Mouse (Mus musculus) lung, postnatal 25 days (tissue): ENCODE results near the gene Rab6b.
"Not testable (repeated sequence)": the region's sequence is repeated elsewhere in the genome, so short reads cannot be mapped to it uniquely, and the experiment has no call there.

Experiments
- DNase-seq: peaks from one replicate; pipeline ENCODE4 v3.0.0; 2022; ENCODE audit warnings: low spot score

Rab6b gene

GRCm38 (mm10) chr9:103143881-103144280, 32.3 kb downstream of the Rab6b start:
- no peak for DNase-seq

GRCm38 (mm10) chr9:103145351-103145750, 33.8 kb downstream of the Rab6b start:
- no peak for DNase-seq

GRCm38 (mm10) chr9:103146257-103146656, 34.7 kb downstream of the Rab6b start:
- no peak for DNase-seq

- no peak for DNase-seq
These were observed 35.1 kb downstream of the Rab6b start for GRCm38 (mm10) chr9:103146703-103147102.

- DNase-seq, result no peak
These were observed 35.5 kb downstream of the Rab6b start for GRCm38 (mm10) chr9:103147103-103147502.

- no peak for DNase-seq
These were observed 37.6 kb downstream of the Rab6b start for GRCm38 (mm10) chr9:103149074-103149799.

GRCm38 (mm10) chr9:103153286-103153685, 41.7 kb downstream of the Rab6b start:
- DNase-seq, result no peak

- DNase-seq, result no peak
These were observed 43.0 kb downstream of the Rab6b start for GRCm38 (mm10) chr9:103154568-103154967.

- not testable (repeated sequence) for DNase-seq
These were observed 43.6 kb downstream of the Rab6b start for GRCm38 (mm10) chr9:103155158-103155557.

- no peak for DNase-seq
These were observed 52.2 kb downstream of the Rab6b start for GRCm38 (mm10) chr9:103163806-103164205.

GRCm38 (mm10) chr9:103168046-103168445, 56.5 kb downstream of the Rab6b start:
- DNase-seq, result no peak

- DNase-seq, result no peak
These were observed 57.2 kb downstream of the Rab6b start for GRCm38 (mm10) chr9:103168771-103169170.

- peak; percentile 40 for DNase-seq
These were observed 63.4 kb downstream of the Rab6b start for GRCm38 (mm10) chr9:103174771-103175519.

- no peak for DNase-seq
These were observed 64.1 kb downstream of the Rab6b start for GRCm38 (mm10) chr9:103175692-103176091.

- peak; percentile 67 for DNase-seq
These were observed 68.7 kb downstream of the Rab6b start for GRCm38 (mm10) chr9:103180303-103180702.

GRCm38 (mm10) chr9:103180807-103181565, 69.4 kb downstream of the Rab6b start:
- DNase-seq, result peak; percentile 82

- no peak for DNase-seq
These were observed 70.3 kb downstream of the Rab6b start for GRCm38 (mm10) chr9:103181886-103182285.

GRCm38 (mm10) chr9:103184855-103185254, 73.3 kb downstream of the Rab6b start:
- no peak for DNase-seq

GRCm38 (mm10) chr9:103185946-103186345, 74.4 kb downstream of the Rab6b start:
- peak; percentile 56 for DNase-seq

- peak; percentile 16 for DNase-seq
These were observed 75.2 kb downstream of the Rab6b start for GRCm38 (mm10) chr9:103186747-103187146.

- DNase-seq, result no peak
These were observed 76.8 kb downstream of the Rab6b start for GRCm38 (mm10) chr9:103188416-103188815.

GRCm38 (mm10) chr9:103201561-103202260, 90.1 kb downstream of the Rab6b start, which contains the start of gene Srprb:
Gene Srprb, minus strand, starts transcription at chr9:103202137.
- peak; percentile 95 for DNase-seq
